Mouse (Mus musculus) kidney, postnatal 0 days (tissue): Measurements from ENCODE around the gene Fzd2. TPM values are rescaled to one million over a fixed set of nuclear protein-coding genes. Genes with fewer than 3 reads are reported as not detected.

Source experiments
- ATAC-seq: fragments of 200-750 bp; cut with Nextera tagmentation; replicated peaks from 2 replicates; pipeline ENCODE4 v1.8.0; 2017; ENCODE audit warnings: low read depth, moderate number of reproducible peaks, moderate TSS enrichment, moderate library complexity; ENCODE audit not compliant: low FRiP score
- DNase-seq: peaks from one replicate; pipeline ENCODE4 v3.0.0-alpha.2; 2016; ENCODE audit warnings: low spot score
- H3K27ac ChIP-seq: fragments of 300-500 bp; sonication (generic); 2 replicates; pipeline ENCODE4 v1.5.1; 2014; ENCODE audit warnings: mild to moderate bottlenecking
- H3K27me3 ChIP-seq: fragments of 300-500 bp; sonication (generic); 2 replicates; pipeline ENCODE4 v1.6.1; 2014; ENCODE audit warnings: low read length, mixed read lengths; ENCODE audit not compliant: insufficient read depth
- H3K36me3 ChIP-seq: fragments of 300-500 bp; sonication (generic); 2 replicates; pipeline ENCODE4 v1.6.1; 2014; ENCODE audit warnings: low read length, mixed read lengths; ENCODE audit not compliant: insufficient read depth
- H3K4me1 ChIP-seq: fragments of 300-500 bp; sonication (generic); replicated peaks from 2 replicates; pipeline ENCODE4 v1.6.1; 2014; ENCODE audit warnings: antibody characterized with exemption, low read length, mixed read lengths; ENCODE audit not compliant: insufficient read depth
- H3K4me2 ChIP-seq: fragments of 300-500 bp; sonication (generic); 2 replicates; pipeline ENCODE4 v1.6.1; 2014; ENCODE audit warnings: mild to moderate bottlenecking, low read length, moderate library complexity, mixed read lengths
- H3K4me3 ChIP-seq: fragments of 300-500 bp; sonication (generic); replicated peaks from 2 replicates; pipeline ENCODE4 v1.5.1; 2014; ENCODE audit warnings: low read depth, low read length
- H3K9ac ChIP-seq: fragments of 300-500 bp; sonication (generic); 2 replicates; pipeline ENCODE4 v1.6.1; 2014; ENCODE audit warnings: low read depth, low read length
- H3K9me3 ChIP-seq: fragments of 300-500 bp; sonication (generic); replicated peaks from 2 replicates; pipeline ENCODE4 v1.6.1; 2016; ENCODE audit warnings: low read length, inconsistent platforms, mixed read lengths
- CTCF ChIP-seq: IDR thresholded peaks from 2 replicates; pipeline ENCODE4 v1.5.1; 2016; ENCODE audit warnings: antibody characterized with exemption, low read depth, mild to moderate bottlenecking, moderate library complexity
- WGBS: fragments of 180-500 bp; shearing (Covaris S2); extraction: QIAGEN DNeasy Blood & Tissue Kit; methylation state at CpG from one replicate; pipeline ENCODE4 v1.1.7; 2014; 5-methylcytosine and 5-hydroxymethylcytosine counted together
- polyA plus RNA-seq: library from polyadenylated mRNA; unstranded; fragments of >200 nt; fragmentation: Nextera tagmentation; extraction: Ambion mirVana; gene quantifications from 2 replicates; pipeline ENCODE4 v1.2.1, GENCODE M21; 2015

Fzd2 gene
- polyA plus RNA-seq, 1 experiment from 2014 or later, result 25.9 TPM

GRCm38 (mm10) chr11:102633379-102633778 lies 29.2 kb downstream of the Fzd2 start:
- Histone ChIP-seq H3K4me3 (peak overlapping the region; percentile 9; the same call in 1 of the 2 replicates), H3K27ac (peak overlapping the region; percentile 68), H3K9me3 (no peaks in the 10 kb centered on the region), H3K36me3 (no peaks in the 10 kb centered on the region), H3K27me3 (no peaks in the 10 kb centered on the region), H3K4me2 (peak overlapping the region; percentile 53), H3K4me1 (peaks cover 9% of the 10 kb centered on the region; the same call in 1 of the 2 replicates), H3K9ac (no peak overlapping the region)
- ATAC-seq (peak; percentile 30; the same call in 1 of the 2 replicates), DNase-seq (peak; percentile 76)
- no peak for TF ChIP-seq CTCF
- WGBS, result 12% methylated on average over 9 of the region's 9 CpGs

GRCm38 (mm10) chr11:102636887-102637286 lies 32.7 kb downstream of the Fzd2 start:
- Histone ChIP-seq H3K4me1 (no peaks in the 10 kb centered on the region), H3K4me3 (no peak overlapping the region), H3K9ac (no peak overlapping the region), H3K4me2 (no peak overlapping the region), H3K9me3 (no peaks in the 10 kb centered on the region), H3K27me3 (no peaks in the 10 kb centered on the region), H3K27ac (no peak overlapping the region), H3K36me3 (no peaks in the 10 kb centered on the region)
- DNase-seq, result no peak
- 61% methylated on average over 12 of the region's 12 CpGs for WGBS
- no peak for ATAC-seq
- no peak for TF ChIP-seq CTCF

DNA sequence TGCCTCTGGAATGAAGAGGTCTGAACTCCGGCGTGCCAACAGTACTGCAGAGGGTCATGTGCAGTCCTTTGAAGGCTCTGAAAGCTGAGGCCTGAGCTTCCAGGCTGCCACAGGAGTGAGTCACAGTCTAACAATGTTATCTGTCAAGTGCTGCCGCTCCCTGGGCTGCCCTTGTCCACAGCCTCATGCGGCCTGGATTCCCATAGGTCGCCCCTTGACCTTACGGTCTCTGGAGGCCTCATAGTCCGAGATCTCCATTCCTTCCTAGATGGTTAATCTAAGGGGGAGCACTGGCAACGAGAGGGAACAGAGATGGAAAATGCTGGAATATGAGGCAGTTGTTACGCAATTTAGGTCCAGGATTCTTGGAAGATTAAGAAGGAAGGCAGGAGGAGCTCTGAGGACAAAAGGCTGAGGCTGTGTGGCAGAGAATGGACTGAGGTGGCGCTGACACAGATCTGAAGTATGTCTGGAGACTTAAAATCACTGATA lies 39.7 kb downstream of the Fzd2 start:
- ATAC-seq, result no peak
- H3K4me2 ChIP-seq, result no peak overlapping the region
- H3K9ac ChIP-seq, result no peak overlapping the region
- TF ChIP-seq CTCF, result no peak
- H3K36me3 ChIP-seq, result no peaks in the 10 kb centered on the region
- H3K4me1 ChIP-seq, result no peaks in the 10 kb centered on the region
- H3K4me3 ChIP-seq, result no peak overlapping the region
- H3K27ac ChIP-seq, result no peak overlapping the region; the same call in 1 of the 2 replicates
- DNase-seq, result peak; percentile 40
- no peaks in the 10 kb centered on the region for H3K9me3 ChIP-seq
- 51% methylated on average over 10 of the region's 10 CpGs for WGBS
- H3K27me3 ChIP-seq, result no peaks in the 10 kb centered on the region

- WGBS, result 81% methylated on average over 13 of the region's 13 CpGs
Measured at GRCm38 (mm10) chr11:102646226-102646625, 42.0 kb downstream of the Fzd2 start.

DNA sequence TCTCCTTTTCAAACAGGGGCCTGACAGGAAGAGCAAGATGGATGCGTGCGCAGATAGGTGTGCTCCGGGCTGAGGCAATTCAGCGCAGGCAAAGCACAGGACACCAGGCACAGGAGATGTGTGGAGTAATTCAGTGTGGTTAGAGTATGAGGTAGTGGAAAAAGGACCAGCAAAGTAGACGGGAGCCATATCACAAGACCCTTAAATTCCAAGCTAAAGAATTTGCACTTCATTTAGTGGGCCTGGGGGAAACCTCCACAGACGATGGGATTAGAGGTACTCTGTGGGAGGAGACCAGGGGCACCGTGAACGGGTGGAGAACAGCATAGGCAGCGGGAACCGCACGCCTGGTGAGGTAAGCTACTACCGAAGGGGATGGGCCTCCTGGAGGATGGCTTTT lies 43.7 kb downstream of the Fzd2 start:
- no peaks in the 10 kb centered on the region for H3K36me3 ChIP-seq
- no peak for DNase-seq
- ATAC-seq, result no peak
- H3K4me2 ChIP-seq, result no peak overlapping the region
- no peaks in the 10 kb centered on the region for H3K9me3 ChIP-seq
- TF ChIP-seq CTCF, result no peak
- H3K27me3 ChIP-seq, result no peaks in the 10 kb centered on the region
- H3K4me3 ChIP-seq, result no peak overlapping the region
- WGBS, result 68% methylated on average over 12 of the region's 12 CpGs
- no peak overlapping the region for H3K27ac ChIP-seq
- no peaks in the 10 kb centered on the region for H3K4me1 ChIP-seq
- no peak overlapping the region for H3K9ac ChIP-seq

More at GRCm38 (mm10) chr11:102646226-102646625, 42.0 kb downstream of the Fzd2 start:
- Histone ChIP-seq H3K4me3 (no peak overlapping the region), H3K9me3 (no peaks in the 10 kb centered on the region), H3K27ac (no peak overlapping the region), H3K9ac (no peak overlapping the region), H3K36me3 (no peaks in the 10 kb centered on the region), H3K4me1 (no peaks in the 10 kb centered on the region), H3K4me2 (no peak overlapping the region), H3K27me3 (no peaks in the 10 kb centered on the region)
- no peak for TF ChIP-seq CTCF
- no peak for ATAC-seq
- no peak for DNase-seq

- no peak for ATAC-seq
- Histone ChIP-seq H3K27me3 (no peaks in the 10 kb centered on the region), H3K36me3 (no peaks in the 10 kb centered on the region), H3K4me3 (no peak overlapping the region), H3K4me2 (no peak overlapping the region), H3K9ac (no peak overlapping the region), H3K9me3 (no peaks in the 10 kb centered on the region), H3K27ac (no peak overlapping the region), H3K4me1 (no peaks in the 10 kb centered on the region)
- TF ChIP-seq CTCF, result peak; percentile 94
- under 1% methylated on average over 9 of the region's 9 CpGs for WGBS
- DNase-seq, result peak; percentile 90
Measured at GRCm38 (mm10) chr11:102651381-102651780, 47.2 kb downstream of the Fzd2 start.

DNA sequence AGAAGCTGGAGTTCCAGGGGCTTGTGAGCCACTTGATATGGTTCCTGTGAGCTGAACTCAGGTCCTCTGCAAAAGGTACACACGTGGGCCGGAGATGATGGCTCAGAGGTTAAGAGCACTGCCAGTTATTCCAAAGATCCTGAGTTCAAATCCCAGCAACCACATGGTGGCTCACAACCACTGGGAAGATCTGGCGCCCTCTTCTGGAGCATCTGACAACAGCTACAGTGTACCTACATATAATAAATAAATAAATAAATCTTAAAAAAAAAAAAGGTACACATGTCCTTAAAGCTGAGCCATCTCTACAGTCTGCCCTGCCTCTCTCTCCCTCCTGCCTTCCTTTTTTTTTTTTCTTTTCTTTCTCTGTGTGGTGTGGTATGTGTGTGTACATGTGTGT lies 48.6 kb downstream of the Fzd2 start:
- Histone ChIP-seq H3K4me2 (no peak overlapping the region), H3K36me3 (no peaks in the 10 kb centered on the region), H3K9me3 (no peaks in the 10 kb centered on the region), H3K27ac (no peak overlapping the region), H3K4me1 (no peaks in the 10 kb centered on the region), H3K4me3 (no peak overlapping the region), H3K27me3 (no peaks in the 10 kb centered on the region), H3K9ac (no peak overlapping the region)
- TF ChIP-seq CTCF, result peak; percentile 65
- WGBS, result 80% methylated on average over 3 of the region's 3 CpGs
- no peak for DNase-seq
- no peak for ATAC-seq
